Mouse (Mus musculus): Measurements from ENCODE around the gene Rfc1. TPM values are rescaled to one million over a fixed set of nuclear protein-coding genes. Genes with fewer than 3 reads are reported as not detected.

The Rfc1 gene
- total and polyA plus RNA-seq, 3 experiments: 50.2 to 2,723 (median 51.5) TPM

DNA sequence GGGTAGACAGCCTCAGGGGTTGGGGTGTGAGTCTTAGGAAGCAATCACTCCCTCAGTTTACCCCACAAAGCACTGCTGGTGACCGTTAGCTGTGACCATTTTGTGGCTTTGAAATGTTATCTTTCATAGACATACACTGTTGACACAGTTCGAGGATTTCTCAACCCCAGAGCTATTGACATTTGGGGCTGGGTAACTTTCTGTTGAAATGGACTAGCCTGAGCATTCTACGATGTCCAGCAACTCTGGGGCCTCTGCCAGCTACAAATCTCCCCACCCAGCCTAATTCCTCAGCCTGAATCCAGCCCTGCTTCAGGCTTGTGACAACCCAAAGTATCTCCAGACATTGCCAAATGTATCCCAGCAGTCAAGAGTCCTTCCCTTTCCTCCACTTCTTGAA is 18.6 kb upstream of the Rfc1 start:
- Histone ChIP-seq H3K4me3 (ENCODE audit: control insufficient read depth in 1 of 2, insufficient read depth in 1 of 2, low read depth in 2 of 2, low read length in 2 of 2) (no peak overlapping the region), H3K36me3 (ENCODE audit: control insufficient read depth in 1 of 2, insufficient read depth in 2 of 2, low read length in 2 of 2) (no peaks in the 10 kb centered on the region), H3K27ac (ENCODE audit: control insufficient read depth, low read depth, low read length) (no peak overlapping the region), H3K9me3 (replicated peaks; ENCODE audit: insufficient read depth, low read length) (no peaks in the 10 kb centered on the region), H3K27me3 (ENCODE audit: control insufficient read depth in 1 of 2, insufficient read depth in 2 of 2, low read length in 2 of 2) (peaks cover 2 to 7% of the 10 kb centered on the region in 2 experiments), H3K9ac (ENCODE audit: control insufficient read depth, low read depth, low read length, poor library complexity, severe bottlenecking) (no peak overlapping the region), H3K4me1 (ENCODE audit: control insufficient read depth in 1 of 2, insufficient read depth in 2 of 2, low read length in 2 of 2) (no peaks in the 10 kb centered on the region), H3K79me2 (ENCODE audit: control insufficient read depth, insufficient read depth, low read length, poor library complexity) (no peaks in the 10 kb centered on the region)
- DNase-seq (ENCODE audit: low read depth, low spot score): no peak
- TF ChIP-seq GATA1 (IDR thresholded peaks at IDR 0.05; ENCODE audit: low read depth, low read length) (no peak), ZKSCAN1 (IDR thresholded peaks at IDR 0.05; ENCODE audit: low read depth, low read length) (no peak), ZNF384 (IDR thresholded peaks at IDR 0.05; ENCODE audit: low read depth, low read length) (no peak), CHD1 (IDR thresholded peaks at IDR 0.05; ENCODE audit: low read depth, low read length) (no peak), RCOR1 (IDR thresholded peaks at IDR 0.05; ENCODE audit: low read depth, low read length) (no peak), CHD2 (IDR thresholded peaks at IDR 0.05; ENCODE audit: low read length) (no peak), HCFC1 (IDR thresholded peaks at IDR 0.05; ENCODE audit: low read depth, low read length) (no peak), TCF12 (IDR thresholded peaks at IDR 0.05; ENCODE audit: low read depth, low read length) (no peak), MYC (IDR thresholded peaks at IDR 0.05; ENCODE audit: low read depth, low read length) (no peak), MYB (IDR thresholded peaks at IDR 0.05; ENCODE audit: low read depth, low read length) (no peak), USF1 (IDR thresholded peaks at IDR 0.05; ENCODE audit: low read depth, low read length) (no peak), POLR2A (IDR thresholded peaks at IDR 0.05; ENCODE audit: control insufficient read depth in 1 of 2, insufficient read depth in 1 of 2, low read depth in 1 of 2, low read length in 2 of 2, poor library complexity in 1 of 2) (no peak), TBP (IDR thresholded peaks at IDR 0.05; ENCODE audit: low read depth, low read length) (no peak), ELF1 (IDR thresholded peaks at IDR 0.05; ENCODE audit: low read depth, low read length) (no peak), MAX (IDR thresholded peaks at IDR 0.05; ENCODE audit: low read length) (no peak)

DNA sequence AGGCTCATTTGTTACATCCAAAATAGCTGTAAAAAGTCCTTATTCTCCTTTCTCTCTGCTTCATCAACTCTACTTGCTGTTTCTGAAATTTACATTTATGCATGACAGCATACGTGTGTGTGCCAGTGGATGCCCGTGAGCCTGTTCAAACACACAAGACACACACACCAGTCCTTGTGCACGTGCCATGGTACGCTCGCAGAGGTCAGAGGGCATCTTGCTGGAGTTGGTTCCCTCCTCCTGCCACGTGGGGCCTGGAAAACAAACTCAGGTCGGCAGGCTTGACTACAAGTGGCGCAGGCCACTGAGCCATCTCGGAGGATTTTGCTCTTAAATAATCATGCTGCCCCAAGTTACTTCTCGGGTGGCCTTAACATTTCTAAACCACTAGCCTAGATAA is 15.0 kb upstream of the Rfc1 start:
- no peak overlapping the region for H3K4me3 ChIP-seq (ENCODE audit: control insufficient read depth in 1 of 2, insufficient read depth in 1 of 2, low read depth in 2 of 2, low read length in 2 of 2)
- no peak overlapping the region for H3K9ac ChIP-seq (ENCODE audit: control insufficient read depth, low read depth, low read length, poor library complexity, severe bottlenecking)
- TF ChIP-seq ELF1 (IDR thresholded peaks at IDR 0.05; ENCODE audit: low read depth, low read length) (no peak), BHLHE40 (IDR thresholded peaks at IDR 0.05; ENCODE audit: borderline replicate concordance, low read depth, low read length) (no peak), KAT2A (conservative IDR thresholded peaks at IDR 0.05; ENCODE audit: low read depth, low read length) (no peak), GATA1 (IDR thresholded peaks at IDR 0.05; ENCODE audit: low read depth, low read length) (no peak), RAD21 (IDR thresholded peaks at IDR 0.05; ENCODE audit: low read depth, low read length) (no peak), CTCF (IDR thresholded peaks at IDR 0.05 in 2 of 3, conservative IDR thresholded peaks at IDR 0.05 in 1 of 3; ENCODE audit: control insufficient read depth in 1 of 3, insufficient read depth in 1 of 3, low read depth in 2 of 3, low read length in 3 of 3, poor library complexity in 1 of 3, severe bottlenecking in 1 of 3) (no peak), NELFE (IDR thresholded peaks at IDR 0.05; ENCODE audit: low read depth, low read length) (no peak), TCF12 (IDR thresholded peaks at IDR 0.05; ENCODE audit: low read depth, low read length) (no peak), JUND (IDR thresholded peaks at IDR 0.05; ENCODE audit: low read depth, low read length) (no peak), MXI1 (IDR thresholded peaks at IDR 0.05; ENCODE audit: low read depth, low read length) (no peak), MYB (IDR thresholded peaks at IDR 0.05; ENCODE audit: low read depth, low read length) (no peak), MAZ (IDR thresholded peaks at IDR 0.05; ENCODE audit: low read depth, low read length) (no peak), TAL1 (IDR thresholded peaks at IDR 0.05; ENCODE audit: low read length) (no peak), CHD2 (IDR thresholded peaks at IDR 0.05; ENCODE audit: low read length) (no peak), MYC (IDR thresholded peaks at IDR 0.05; ENCODE audit: low read depth, low read length) (no peak), TBP (IDR thresholded peaks at IDR 0.05; ENCODE audit: low read depth, low read length) (no peak), HCFC1 (IDR thresholded peaks at IDR 0.05; ENCODE audit: low read depth, low read length) (no peak), POLR2AphosphoS2 (IDR thresholded peaks at IDR 0.05; ENCODE audit: low read length) (no peak)

More for the DNA sequence above, 15.0 kb upstream of the Rfc1 start:
- DNase-seq (ENCODE audit: low read depth, low spot score): no peak
- no peaks in the 10 kb centered on the region for H3K4me1 ChIP-seq (ENCODE audit: control insufficient read depth in 1 of 2, insufficient read depth in 2 of 2, low read length in 2 of 2)
- no peaks in the 10 kb centered on the region for H3K9me3 ChIP-seq (replicated peaks; ENCODE audit: insufficient read depth, low read length)
- peaks cover 2 to 9% of the 10 kb centered on the region in 2 experiments for H3K27me3 ChIP-seq (ENCODE audit: control insufficient read depth in 1 of 2, insufficient read depth in 2 of 2, low read length in 2 of 2)
- no peak overlapping the region for H3K27ac ChIP-seq (ENCODE audit: control insufficient read depth, low read depth, low read length)
- no peaks in the 10 kb centered on the region for H3K79me2 ChIP-seq (ENCODE audit: control insufficient read depth, insufficient read depth, low read length, poor library complexity)
- no peaks in the 10 kb centered on the region for H3K36me3 ChIP-seq (ENCODE audit: control insufficient read depth in 1 of 2, insufficient read depth in 2 of 2, low read length in 2 of 2)
